Mouse (Mus musculus) heart, embryonic 15.5 days (tissue): ENCODE measurements around the gene Qars. TPM values are rescaled to one million over a fixed set of nuclear protein-coding genes. Genes with fewer than 3 reads are reported as not detected.
A peak's percentile ranks its signal among the peaks of the same experiment; 100 is the strongest.

ENCODE experiments used
- ATAC-seq: fragments of 200-750 bp; cut with Nextera tagmentation; replicated peaks from 2 replicates; pipeline ENCODE4 v1.8.0; 2017; ENCODE audit warnings: low read depth, moderate TSS enrichment; ENCODE audit not compliant: insufficient number of reproducible peaks, insufficient read depth, low FRiP score
- H3K27ac ChIP-seq: fragments of 300-500 bp; sonication (generic); 2 replicates; pipeline ENCODE4 v1.5.1; 2015; ENCODE audit warnings: mild to moderate bottlenecking, inconsistent platforms
- H3K27me3 ChIP-seq: fragments of 300-500 bp; sonication (generic); 2 replicates; pipeline ENCODE4 v1.6.1; 2015; ENCODE audit warnings: inconsistent platforms
- H3K36me3 ChIP-seq: fragments of 300-500 bp; sonication (generic); 2 replicates; pipeline ENCODE4 v1.6.1; 2015; ENCODE audit warnings: mild to moderate bottlenecking, inconsistent platforms
- H3K4me1 ChIP-seq: fragments of 300-500 bp; sonication (generic); replicated peaks from 2 replicates; pipeline ENCODE4 v1.6.1; 2015; ENCODE audit warnings: inconsistent platforms
- H3K4me2 ChIP-seq: fragments of 300-500 bp; sonication (generic); 2 replicates; pipeline ENCODE4 v1.6.1; 2015; ENCODE audit warnings: inconsistent platforms, mild to moderate bottlenecking, moderate library complexity
- H3K4me3 ChIP-seq: fragments of 300-500 bp; sonication (generic); 2 replicates; pipeline ENCODE4 v1.5.1; 2015; ENCODE audit warnings: mild to moderate bottlenecking, inconsistent platforms
- H3K9ac ChIP-seq: fragments of 300-500 bp; sonication (generic); 2 replicates; pipeline ENCODE4 v1.6.1; 2015; ENCODE audit warnings: mild to moderate bottlenecking, inconsistent platforms
- H3K9me3 ChIP-seq: fragments of 300-500 bp; sonication (generic); replicated peaks from 2 replicates; pipeline ENCODE4 v1.6.1; 2016; ENCODE audit warnings: inconsistent platforms
- WGBS: fragments of 180-500 bp; shearing (Covaris S2); methylation state at CpG from one replicate; pipeline ENCODE4 v1.1.7; 2015; ENCODE audit warnings: mixed read lengths; 5-methylcytosine and 5-hydroxymethylcytosine counted together
- polyA plus RNA-seq: library from polyadenylated mRNA; unstranded; fragments of >200 nt; fragmentation: Nextera tagmentation; extraction: Ambion mirVana; gene quantifications from 2 replicates; pipeline ENCODE4 v1.2.1, GENCODE M21; 2015

Gene Qars
- polyA plus RNA-seq, 1 experiment from 2014 or later: 49.4 TPM

DNA sequence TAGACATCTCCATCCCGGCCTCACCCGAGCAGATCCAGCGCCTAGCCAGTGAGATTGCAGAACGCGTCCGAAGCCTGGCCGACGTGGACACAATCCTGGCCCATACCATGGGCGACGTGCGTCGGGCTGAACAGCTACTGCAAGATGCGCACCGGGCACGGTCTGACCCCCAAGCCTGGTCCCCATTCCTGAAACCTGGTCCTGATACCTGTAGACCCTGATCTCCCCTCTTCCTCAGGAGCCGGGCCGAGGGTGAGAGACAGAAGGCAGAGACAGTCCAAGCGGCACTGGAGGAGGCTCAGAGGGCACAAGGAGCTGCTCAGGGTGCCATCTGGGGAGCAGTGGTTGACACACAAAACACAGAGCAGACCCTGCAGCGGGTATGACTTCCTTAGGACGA lies 18.3 kb upstream of the Qars start:
- 94% methylated on average over 20 of the region's 20 CpGs for WGBS
- Histone ChIP-seq H3K4me3 (no peak overlapping the region), H3K9ac (no peak overlapping the region), H3K4me1 (peaks cover 22% of the 10 kb centered on the region), H3K4me2 (no peak overlapping the region), H3K36me3 (peaks cover 77% of the 10 kb centered on the region), H3K27me3 (no peaks in the 10 kb centered on the region), H3K9me3 (no peaks in the 10 kb centered on the region), H3K27ac (peak overlapping the region; percentile 99)
- ATAC-seq: no peak

- Histone ChIP-seq H3K4me2 (peak overlapping the region; percentile 74), H3K4me3 (peak overlapping the region; percentile 97), H3K27ac (peak overlapping the region; percentile 99), H3K9ac (peak overlapping the region; percentile 98), H3K27me3 (no peaks in the 10 kb centered on the region), H3K36me3 (peaks cover 79% of the 10 kb centered on the region), H3K4me1 (peaks cover 22% of the 10 kb centered on the region), H3K9me3 (no peaks in the 10 kb centered on the region)
- 66% methylated on average over 26 of the region's 26 CpGs for WGBS
- ATAC-seq: no peak
These were observed 17.6 kb upstream of the Qars start for GRCm38 (mm10) chr9:108489702-108490558.

- H3K36me3 ChIP-seq: peaks cover 79% of the 10 kb centered on the region
- under 1% methylated on average over 69 of the region's 69 CpGs for WGBS
- no peaks in the 10 kb centered on the region for H3K27me3 ChIP-seq
- peak within 1 kb of the TSS; percentile 74 for H3K4me2 ChIP-seq
- peak; percentile 92 for ATAC-seq
- peaks cover 22% of the 10 kb centered on the region for H3K4me1 ChIP-seq
- H3K9me3 ChIP-seq: no peaks in the 10 kb centered on the region
- H3K9ac ChIP-seq: peak within 1 kb of the TSS; percentile 98
- H3K4me3 ChIP-seq: peak within 1 kb of the TSS; percentile 97
- peak within 1 kb of the TSS; percentile 99 for H3K27ac ChIP-seq
These were observed 16.8 kb upstream of the Qars start, which contains the start of gene Usp19 for GRCm38 (mm10) chr9:108490559-108491285. TSS of gene Usp19 (plus strand) at chr9:108490602.

DNA sequence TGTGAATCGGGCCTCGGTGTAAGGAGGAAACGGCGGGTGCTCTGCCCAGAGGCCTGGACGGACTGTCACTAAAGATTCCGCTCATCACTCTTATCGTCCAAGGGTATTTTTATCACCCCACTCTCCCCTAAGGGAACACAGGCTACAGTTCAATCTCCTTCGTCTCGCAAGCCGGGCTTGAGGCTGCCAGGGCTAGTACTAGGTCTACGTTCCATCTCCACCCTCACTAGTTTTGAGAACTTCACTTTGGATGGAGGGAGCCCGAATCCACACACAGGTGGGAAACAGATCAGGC lies 16.3 kb upstream of the Qars start:
- Histone ChIP-seq H3K27me3 (no peaks in the 10 kb centered on the region), H3K4me2 (peak overlapping the region; percentile 74), H3K4me3 (peak overlapping the region; percentile 97), H3K4me1 (peaks cover 22% of the 10 kb centered on the region), H3K9ac (peak overlapping the region; percentile 98), H3K36me3 (peaks cover 79% of the 10 kb centered on the region), H3K9me3 (no peaks in the 10 kb centered on the region), H3K27ac (peak overlapping the region; percentile 99)
- 3% methylated on average over 12 of the region's 12 CpGs for WGBS
- peak; percentile 7; the same call in 1 of the 2 replicates for ATAC-seq

GRCm38 (mm10) chr9:108492043-108492750 lies 15.3 kb upstream of the Qars start:
- Histone ChIP-seq H3K4me2 (peak overlapping the region; percentile 74), H3K9ac (peak overlapping the region; percentile 98), H3K9me3 (no peaks in the 10 kb centered on the region), H3K27me3 (no peaks in the 10 kb centered on the region), H3K4me1 (peaks cover 22% of the 10 kb centered on the region), H3K36me3 (peaks cover 79% of the 10 kb centered on the region), H3K27ac (peak overlapping the region; percentile 99), H3K4me3 (peak overlapping the region; percentile 97)
- no peak for ATAC-seq
- WGBS: 73% methylated on average over 16 of the region's 16 CpGs

DNA sequence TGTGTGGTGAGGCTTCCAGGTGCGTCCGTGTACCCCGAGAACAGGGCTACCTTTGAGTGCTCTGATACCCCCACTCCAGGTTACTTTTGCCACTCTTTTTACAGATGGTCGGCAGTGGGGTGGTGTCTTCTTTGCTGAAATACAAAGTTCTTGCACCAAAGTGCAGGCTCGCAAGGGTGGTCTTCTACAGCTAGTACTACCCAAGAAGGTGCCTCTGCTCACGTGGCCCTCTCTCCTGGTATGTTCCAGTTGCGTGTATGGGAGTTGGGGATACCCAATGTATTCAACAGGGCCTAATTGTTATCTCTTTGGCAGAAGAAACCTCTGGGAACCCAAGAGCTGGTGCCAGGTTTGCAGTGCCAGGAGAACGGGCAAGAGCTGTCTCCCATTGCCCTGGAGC lies 14.3 kb upstream of the Qars start:
- Histone ChIP-seq H3K27me3 (no peaks in the 10 kb centered on the region), H3K4me2 (no peak overlapping the region), H3K36me3 (peaks cover 79% of the 10 kb centered on the region), H3K4me3 (no peak overlapping the region), H3K9ac (no peak overlapping the region), H3K9me3 (no peaks in the 10 kb centered on the region), H3K4me1 (peaks cover 22% of the 10 kb centered on the region), H3K27ac (no peak overlapping the region)
- 96% methylated on average over 8 of the region's 8 CpGs for WGBS
- ATAC-seq: no peak

- ATAC-seq: no peak
- no peak overlapping the region for H3K4me2 ChIP-seq
- H3K27ac ChIP-seq: no peak overlapping the region
- H3K9ac ChIP-seq: no peak overlapping the region
- WGBS: 91% methylated on average over 19 of the region's 19 CpGs
- H3K36me3 ChIP-seq: peaks cover 79% of the 10 kb centered on the region
- H3K27me3 ChIP-seq: no peaks in the 10 kb centered on the region
- peaks cover 22% of the 10 kb centered on the region for H3K4me1 ChIP-seq
- H3K9me3 ChIP-seq: no peaks in the 10 kb centered on the region
- H3K4me3 ChIP-seq: no peak overlapping the region
These were observed 13.2 kb upstream of the Qars start for GRCm38 (mm10) chr9:108494146-108494825.

- peaks cover 19% of the 10 kb centered on the region for H3K4me1 ChIP-seq
- no peaks in the 10 kb centered on the region for H3K9me3 ChIP-seq
- no peak for ATAC-seq
- no peaks in the 10 kb centered on the region for H3K27me3 ChIP-seq
- no peak overlapping the region for H3K9ac ChIP-seq
- H3K27ac ChIP-seq: no peak overlapping the region
- H3K4me3 ChIP-seq: no peak overlapping the region
- WGBS: 82% methylated on average over 10 of the region's 10 CpGs
- no peak overlapping the region for H3K4me2 ChIP-seq
- H3K36me3 ChIP-seq: peaks cover 79% of the 10 kb centered on the region
These were observed 12.6 kb upstream of the Qars start for GRCm38 (mm10) chr9:108494905-108495304.

DNA sequence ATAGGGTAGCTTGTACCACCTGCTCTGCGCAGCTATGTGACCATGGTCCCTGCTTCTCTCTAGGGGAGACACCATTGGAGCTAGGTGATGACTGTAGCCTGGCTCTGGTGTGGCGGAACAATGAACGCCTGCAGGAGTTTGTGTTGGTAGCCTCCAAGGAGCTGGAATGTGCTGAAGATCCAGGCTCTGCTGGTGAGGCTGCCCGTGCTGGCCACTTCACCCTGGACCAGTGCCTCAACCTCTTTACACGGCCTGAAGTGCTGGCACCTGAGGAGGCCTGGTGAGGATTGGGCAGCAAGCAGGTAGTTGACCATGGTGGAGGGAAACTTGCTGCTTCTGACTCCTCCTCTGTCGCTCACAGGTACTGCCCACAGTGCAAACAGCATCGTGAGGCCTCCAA lies 8.3 kb upstream of the Qars start:
- Histone ChIP-seq H3K27me3 (no peaks in the 10 kb centered on the region), H3K4me3 (no peak overlapping the region), H3K27ac (no peak overlapping the region), H3K9ac (no peak overlapping the region), H3K36me3 (peaks cover 91% of the 10 kb centered on the region), H3K4me2 (no peak overlapping the region), H3K4me1 (no peaks in the 10 kb centered on the region), H3K9me3 (no peaks in the 10 kb centered on the region)
- no peak for ATAC-seq
- WGBS: 93% methylated on average over 7 of the region's 7 CpGs

DNA sequence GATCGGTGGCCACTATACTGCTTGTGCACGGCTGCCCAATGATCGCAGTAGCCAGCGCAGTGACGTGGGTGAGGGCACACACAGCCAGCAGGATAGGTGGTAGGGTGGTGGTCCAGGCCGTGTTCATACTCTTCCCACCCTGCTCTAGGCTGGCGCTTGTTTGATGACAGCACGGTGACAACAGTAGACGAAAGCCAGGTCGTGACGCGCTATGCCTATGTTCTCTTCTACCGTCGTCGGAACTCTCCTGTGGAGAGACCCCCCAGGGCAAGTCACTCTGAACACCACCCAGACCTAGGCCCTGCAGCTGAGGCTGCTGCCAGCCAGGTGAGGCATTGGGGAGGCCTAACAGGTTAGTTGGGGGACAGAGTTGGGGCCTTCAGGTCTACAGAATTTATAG lies 7.6 kb upstream of the Qars start:
- no peak for ATAC-seq
- no peak overlapping the region for H3K27ac ChIP-seq
- H3K4me3 ChIP-seq: no peak overlapping the region
- peaks cover 84% of the 10 kb centered on the region for H3K36me3 ChIP-seq
- WGBS: 86% methylated on average over 15 of the region's 15 CpGs
- no peaks in the 10 kb centered on the region for H3K4me1 ChIP-seq
- no peaks in the 10 kb centered on the region for H3K9me3 ChIP-seq
- H3K9ac ChIP-seq: no peak overlapping the region
- H3K4me2 ChIP-seq: no peak overlapping the region
- H3K27me3 ChIP-seq: no peaks in the 10 kb centered on the region

GRCm38 (mm10) chr9:108506901-108507300 lies 605 bp upstream of the Qars start:
- 90% methylated on average over 7 of the region's 7 CpGs for WGBS
- peak overlapping the region; percentile 76 for H3K4me3 ChIP-seq
- no peaks in the 10 kb centered on the region for H3K9me3 ChIP-seq
- H3K4me2 ChIP-seq: peak overlapping the region; percentile 81
- H3K9ac ChIP-seq: no peak overlapping the region
- peaks cover 13% of the 10 kb centered on the region for H3K4me1 ChIP-seq
- no peak for ATAC-seq
- H3K27ac ChIP-seq: no peak overlapping the region; the same call in 1 of the 2 replicates
- no peaks in the 10 kb centered on the region for H3K27me3 ChIP-seq
- H3K36me3 ChIP-seq: peaks cover 37% of the 10 kb centered on the region
